Mouse (Mus musculus) kidney, postnatal 0 days (tissue): Measurements from ENCODE around the gene Dlgap1. TPM values are rescaled to one million over a fixed set of nuclear protein-coding genes. Genes with fewer than 3 reads are reported as not detected.

ENCODE experiments used
- ATAC-seq: fragments of 200-750 bp; cut with Nextera tagmentation; replicated peaks from 2 replicates; pipeline ENCODE4 v1.8.0; 2017; ENCODE audit warnings: low read depth, moderate number of reproducible peaks, moderate TSS enrichment, moderate library complexity; ENCODE audit not compliant: low FRiP score
- DNase-seq: peaks from one replicate; pipeline ENCODE4 v3.0.0-alpha.2; 2016; ENCODE audit warnings: low spot score
- H3K27ac ChIP-seq: fragments of 300-500 bp; sonication (generic); 2 replicates; pipeline ENCODE4 v1.5.1; 2014; ENCODE audit warnings: mild to moderate bottlenecking
- H3K27me3 ChIP-seq: fragments of 300-500 bp; sonication (generic); 2 replicates; pipeline ENCODE4 v1.6.1; 2014; ENCODE audit warnings: low read length, mixed read lengths; ENCODE audit not compliant: insufficient read depth
- H3K36me3 ChIP-seq: fragments of 300-500 bp; sonication (generic); 2 replicates; pipeline ENCODE4 v1.6.1; 2014; ENCODE audit warnings: low read length, mixed read lengths; ENCODE audit not compliant: insufficient read depth
- H3K4me1 ChIP-seq: fragments of 300-500 bp; sonication (generic); replicated peaks from 2 replicates; pipeline ENCODE4 v1.6.1; 2014; ENCODE audit warnings: antibody characterized with exemption, low read length, mixed read lengths; ENCODE audit not compliant: insufficient read depth
- H3K4me2 ChIP-seq: fragments of 300-500 bp; sonication (generic); 2 replicates; pipeline ENCODE4 v1.6.1; 2014; ENCODE audit warnings: mild to moderate bottlenecking, low read length, moderate library complexity, mixed read lengths
- H3K4me3 ChIP-seq: fragments of 300-500 bp; sonication (generic); replicated peaks from 2 replicates; pipeline ENCODE4 v1.5.1; 2014; ENCODE audit warnings: low read depth, low read length
- H3K9ac ChIP-seq: fragments of 300-500 bp; sonication (generic); 2 replicates; pipeline ENCODE4 v1.6.1; 2014; ENCODE audit warnings: low read depth, low read length
- H3K9me3 ChIP-seq: fragments of 300-500 bp; sonication (generic); replicated peaks from 2 replicates; pipeline ENCODE4 v1.6.1; 2016; ENCODE audit warnings: low read length, inconsistent platforms, mixed read lengths
- CTCF ChIP-seq: IDR thresholded peaks from 2 replicates; pipeline ENCODE4 v1.5.1; 2016; ENCODE audit warnings: antibody characterized with exemption, low read depth, mild to moderate bottlenecking, moderate library complexity
- WGBS: fragments of 180-500 bp; shearing (Covaris S2); extraction: QIAGEN DNeasy Blood & Tissue Kit; methylation state at CpG from one replicate; pipeline ENCODE4 v1.1.7; 2014; 5-methylcytosine and 5-hydroxymethylcytosine counted together
- polyA plus RNA-seq: library from polyadenylated mRNA; unstranded; fragments of >200 nt; fragmentation: Nextera tagmentation; extraction: Ambion mirVana; gene quantifications from 2 replicates; pipeline ENCODE4 v1.2.1, GENCODE M21; 2015

The Dlgap1 gene
- polyA plus RNA-seq, 1 experiment from 2014 or later: 3.6 TPM

DNA sequence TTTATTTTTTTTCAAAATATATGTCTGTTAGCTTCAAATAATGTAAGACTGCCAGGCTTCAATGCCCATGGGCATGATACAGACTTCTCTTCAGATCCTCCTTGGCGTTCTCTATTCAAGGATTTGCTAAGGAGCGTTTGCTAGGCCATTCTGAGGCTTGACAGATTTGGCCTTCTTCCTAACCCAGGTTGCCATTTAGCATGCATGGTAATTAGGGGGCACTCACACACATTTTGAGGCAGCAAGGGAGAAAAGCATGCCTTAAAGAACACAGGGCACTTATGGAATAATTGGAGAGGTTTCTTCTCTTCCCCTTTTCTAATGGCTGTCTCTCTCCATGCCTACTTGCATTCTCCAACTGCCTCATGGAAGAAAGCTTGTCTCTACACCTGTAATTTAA is 53.7 kb downstream of the Dlgap1 start:
- TF ChIP-seq CTCF: no peak
- no peaks in the 10 kb centered on the region for H3K4me1 ChIP-seq
- H3K36me3 ChIP-seq: no peaks in the 10 kb centered on the region
- DNase-seq: no peak
- H3K9ac ChIP-seq: no peak overlapping the region
- H3K27me3 ChIP-seq: no peaks in the 10 kb centered on the region
- H3K4me2 ChIP-seq: no peak overlapping the region
- ATAC-seq: no peak
- WGBS: 67% methylated on average over 2 of the region's 2 CpGs
- no peak overlapping the region for H3K27ac ChIP-seq
- no peaks in the 10 kb centered on the region for H3K9me3 ChIP-seq
- no peak overlapping the region for H3K4me3 ChIP-seq

- ATAC-seq: no peak
- 51% methylated on average over 2 of the region's 2 CpGs for WGBS
Measured at GRCm38 (mm10) chr17:70034862-70035261, 66.0 kb downstream of the Dlgap1 start.

DNA sequence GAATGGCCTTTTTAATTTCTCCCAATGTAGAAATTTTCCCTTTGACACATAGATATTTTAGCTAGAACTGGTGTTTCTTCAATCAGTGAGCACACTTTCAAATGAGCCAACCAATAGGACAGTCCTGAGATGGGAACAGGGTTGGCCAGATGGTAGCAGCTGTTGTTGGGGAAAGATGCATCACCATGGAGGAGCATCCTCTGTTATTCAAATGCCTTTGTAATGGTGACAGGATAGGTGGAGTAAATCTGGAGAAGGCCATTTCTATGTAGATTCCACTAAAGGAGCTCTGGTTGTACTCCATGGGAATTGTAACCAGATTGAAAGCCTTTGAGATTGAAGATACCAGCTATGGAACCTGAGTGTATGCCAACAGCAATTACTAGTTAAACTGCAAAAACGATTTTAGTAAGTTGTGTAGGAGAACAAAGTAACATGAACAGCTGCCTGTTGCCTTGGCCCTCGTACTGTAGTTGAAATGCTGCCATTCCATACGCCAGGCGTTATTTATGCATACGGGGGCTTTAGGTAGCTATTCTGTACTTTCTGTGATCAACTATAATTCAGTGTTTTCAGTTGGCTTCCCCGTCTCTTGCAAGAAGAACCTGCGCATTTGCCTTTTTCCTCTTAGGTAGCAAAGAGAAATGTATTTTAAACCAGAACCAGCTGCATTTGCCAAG is 72.0 kb downstream of the Dlgap1 start:
- DNase-seq: no peak
- Histone ChIP-seq H3K9ac (no peak overlapping the region), H3K27me3 (no peaks in the 10 kb centered on the region), H3K27ac (no peak overlapping the region), H3K4me1 (no peaks in the 10 kb centered on the region), H3K9me3 (no peaks in the 10 kb centered on the region), H3K4me2 (no peak overlapping the region), H3K4me3 (no peak overlapping the region), H3K36me3 (no peaks in the 10 kb centered on the region)
- WGBS: 66% methylated on average over 7 of the region's 7 CpGs
- no peak for TF ChIP-seq CTCF
- ATAC-seq: no peak

More at GRCm38 (mm10) chr17:70034862-70035261, 66.0 kb downstream of the Dlgap1 start:
- H3K27ac ChIP-seq: no peak overlapping the region
- no peak for TF ChIP-seq CTCF
- H3K9me3 ChIP-seq: no peaks in the 10 kb centered on the region
- DNase-seq: peak; percentile 21
- H3K9ac ChIP-seq: no peak overlapping the region
- H3K4me1 ChIP-seq: no peaks in the 10 kb centered on the region
- H3K27me3 ChIP-seq: no peaks in the 10 kb centered on the region
- H3K36me3 ChIP-seq: no peaks in the 10 kb centered on the region
- no peak overlapping the region for H3K4me2 ChIP-seq
- no peak overlapping the region for H3K4me3 ChIP-seq

- H3K36me3 ChIP-seq: no peaks in the 10 kb centered on the region
- H3K9ac ChIP-seq: no peak overlapping the region
- no peak for TF ChIP-seq CTCF
- DNase-seq (no peak), ATAC-seq (no peak)
- no peaks in the 10 kb centered on the region for H3K27me3 ChIP-seq
- no peak overlapping the region for H3K27ac ChIP-seq
- no peaks in the 10 kb centered on the region for H3K9me3 ChIP-seq
- no peaks in the 10 kb centered on the region for H3K4me1 ChIP-seq
- no peak overlapping the region for H3K4me3 ChIP-seq
- WGBS: 82% methylated on average over 6 of the region's 6 CpGs
- H3K4me2 ChIP-seq: no peak overlapping the region
Measured at GRCm38 (mm10) chr17:70068281-70068680, 99.4 kb downstream of the Dlgap1 start.

DNA sequence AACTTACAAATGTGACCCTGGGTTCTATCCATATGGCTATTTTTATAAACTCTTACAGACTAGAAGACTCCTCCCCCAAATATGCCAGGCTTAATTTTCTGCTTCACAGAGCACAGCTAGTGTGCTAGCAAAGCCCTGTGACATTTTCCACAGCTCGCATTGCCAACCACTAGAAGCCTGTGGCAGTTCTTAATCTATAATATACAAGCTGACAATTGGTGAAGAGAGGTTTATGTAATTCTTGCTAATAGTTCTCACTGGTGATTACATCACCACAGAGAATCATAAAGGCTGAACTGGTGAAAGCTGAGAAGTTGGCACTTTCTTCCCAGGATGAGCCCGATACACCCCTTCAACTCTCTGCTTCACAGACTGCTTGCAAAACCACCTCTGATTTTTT is 103.2 kb downstream of the Dlgap1 start:
- Histone ChIP-seq H3K27ac (no peak overlapping the region), H3K4me2 (no peak overlapping the region), H3K4me1 (no peaks in the 10 kb centered on the region), H3K4me3 (no peak overlapping the region), H3K27me3 (no peaks in the 10 kb centered on the region), H3K9ac (no peak overlapping the region), H3K9me3 (no peaks in the 10 kb centered on the region), H3K36me3 (no peaks in the 10 kb centered on the region)
- no peak for DNase-seq
- TF ChIP-seq CTCF: no peak
- no peak for ATAC-seq
- WGBS: 55% methylated on average over 2 of the region's 2 CpGs

DNA sequence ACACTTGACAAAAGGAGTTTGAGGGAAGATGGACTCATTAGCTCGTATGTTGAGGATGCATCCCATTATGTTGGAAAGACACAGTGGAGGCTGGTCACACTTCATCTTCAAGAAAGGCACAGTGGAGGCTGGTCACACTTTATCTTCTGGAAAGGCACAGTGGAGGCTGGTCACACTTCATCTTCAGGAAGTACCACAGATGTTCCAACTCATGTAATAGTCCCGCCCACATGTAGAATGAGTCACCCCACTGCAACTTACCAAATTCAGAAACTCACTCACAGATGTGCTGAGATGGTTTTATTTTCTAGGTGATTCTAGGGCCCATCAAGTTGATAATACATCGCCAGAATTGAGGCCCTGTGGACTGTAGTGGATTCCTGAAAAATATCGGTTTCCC is 119.3 kb downstream of the Dlgap1 start:
- 90% methylated on average over 4 of the region's 4 CpGs for WGBS
- H3K27me3 ChIP-seq: no peaks in the 10 kb centered on the region
- no peak overlapping the region for H3K4me3 ChIP-seq
- H3K36me3 ChIP-seq: no peaks in the 10 kb centered on the region
- no peak overlapping the region for H3K9ac ChIP-seq
- H3K4me1 ChIP-seq: no peaks in the 10 kb centered on the region
- H3K27ac ChIP-seq: no peak overlapping the region
- DNase-seq (no peak), ATAC-seq (no peak)
- H3K9me3 ChIP-seq: no peaks in the 10 kb centered on the region
- TF ChIP-seq CTCF: no peak
- no peak overlapping the region for H3K4me2 ChIP-seq

GRCm38 (mm10) chr17:70090737-70091136 is 121.9 kb downstream of the Dlgap1 start:
- WGBS: 74% methylated on average over 2 of the region's 2 CpGs
- no peak for DNase-seq
- no peak overlapping the region for H3K4me3 ChIP-seq

More at GRCm38 (mm10) chr17:70090737-70091136, 121.9 kb downstream of the Dlgap1 start:
- no peak overlapping the region for H3K27ac ChIP-seq
- H3K4me1 ChIP-seq: no peaks in the 10 kb centered on the region
- H3K27me3 ChIP-seq: no peaks in the 10 kb centered on the region
- H3K4me2 ChIP-seq: no peak overlapping the region
- ATAC-seq: no peak
- H3K36me3 ChIP-seq: no peaks in the 10 kb centered on the region
- no peak overlapping the region for H3K9ac ChIP-seq
- TF ChIP-seq CTCF: no peak
- H3K9me3 ChIP-seq: no peaks in the 10 kb centered on the region
